Mouse (Mus musculus): ENCODE measurements at regions not wholly inside any gene's neighbourhood (a gene's known extent, or its start where the extent isn't known, plus 50 kb on each side); places are given as distances from the start of the nearest gene placed in this dataset.
"Not testable (repeated sequence)": the region's sequence is repeated elsewhere in the genome, so short reads cannot be mapped to it uniquely, and the experiment has no call there.

DNA sequence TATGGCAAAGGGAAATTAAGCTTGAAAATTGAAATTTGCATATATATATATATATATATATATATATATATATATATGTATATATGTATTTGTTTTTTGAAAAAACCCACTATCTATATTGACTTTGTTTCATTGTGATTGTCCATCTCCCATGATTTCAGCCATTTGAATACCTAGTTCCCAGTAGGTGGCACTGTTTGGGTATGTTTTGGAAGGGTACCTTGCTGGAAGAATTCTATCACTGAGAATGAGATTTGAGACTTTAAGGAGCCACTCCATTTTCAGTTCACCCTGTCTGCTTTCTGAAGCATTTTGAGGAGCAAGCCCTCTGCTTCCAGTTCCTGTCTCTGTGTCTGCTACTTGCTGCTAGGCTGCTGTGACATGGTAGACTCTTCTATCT lies 72.8 kb upstream of the Ugt8a start:
- no peak for DNase-seq

DNA sequence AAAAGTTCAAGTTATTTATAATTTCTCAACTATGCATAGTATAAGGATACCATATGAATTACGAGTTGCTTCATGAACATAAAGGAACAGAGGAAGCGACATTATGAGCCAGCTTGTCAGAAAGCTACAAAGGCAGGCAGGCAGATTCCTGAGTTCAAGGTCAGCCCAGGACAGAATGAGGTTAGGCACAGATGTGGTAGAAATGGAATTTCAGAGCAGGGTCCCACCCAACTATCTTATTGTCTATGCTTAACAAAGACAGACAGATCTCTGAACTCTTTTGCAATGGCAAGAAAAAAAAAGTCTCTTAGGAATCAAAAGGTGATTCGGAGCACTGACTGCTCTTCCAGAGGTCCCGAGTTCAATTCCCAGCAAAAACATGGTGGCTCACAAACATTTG lies 77.7 kb upstream of the Ugt8a start:
- DNase-seq = no peak

DNA sequence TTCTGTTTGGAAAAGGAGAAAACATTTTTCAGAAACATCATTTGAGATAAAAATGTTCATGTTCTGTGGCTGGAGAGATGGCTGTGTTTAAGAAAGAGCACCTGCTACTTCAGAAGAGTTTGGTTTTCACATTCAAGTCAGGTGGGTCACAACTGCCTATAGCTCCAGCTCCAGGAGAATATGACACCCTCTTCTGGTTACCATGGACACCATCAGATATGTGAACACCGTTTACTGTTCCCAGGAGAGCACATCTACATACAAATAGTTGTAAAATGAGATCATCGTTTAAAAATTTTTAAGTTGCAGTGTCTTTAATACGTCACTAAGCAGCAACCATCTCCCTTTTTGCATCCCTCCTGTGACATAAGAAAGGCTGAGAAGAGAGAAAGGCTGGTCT lies 105.9 kb upstream of the Ugt8a start:
- no peak for DNase-seq

DNA sequence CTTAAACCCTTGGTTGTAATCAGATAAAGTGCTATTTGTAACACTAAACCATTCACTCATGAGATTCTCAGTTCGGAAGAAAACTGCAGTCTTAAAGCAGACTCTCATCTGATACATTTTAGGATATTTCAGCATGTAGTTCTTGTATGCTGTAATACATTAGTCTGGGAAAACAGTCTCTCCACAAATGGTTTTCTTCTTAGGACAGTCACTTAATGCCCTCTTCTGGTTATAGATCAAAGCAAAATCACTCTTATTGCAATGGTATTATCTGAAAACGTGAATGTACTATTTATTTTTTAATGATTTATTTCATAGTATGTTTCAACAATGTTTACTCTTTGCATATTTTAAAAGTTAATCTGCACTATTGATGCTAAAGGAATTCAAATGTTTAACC lies 106.4 kb upstream of the Ugt8a start:
- DNase-seq = no peak

DNA sequence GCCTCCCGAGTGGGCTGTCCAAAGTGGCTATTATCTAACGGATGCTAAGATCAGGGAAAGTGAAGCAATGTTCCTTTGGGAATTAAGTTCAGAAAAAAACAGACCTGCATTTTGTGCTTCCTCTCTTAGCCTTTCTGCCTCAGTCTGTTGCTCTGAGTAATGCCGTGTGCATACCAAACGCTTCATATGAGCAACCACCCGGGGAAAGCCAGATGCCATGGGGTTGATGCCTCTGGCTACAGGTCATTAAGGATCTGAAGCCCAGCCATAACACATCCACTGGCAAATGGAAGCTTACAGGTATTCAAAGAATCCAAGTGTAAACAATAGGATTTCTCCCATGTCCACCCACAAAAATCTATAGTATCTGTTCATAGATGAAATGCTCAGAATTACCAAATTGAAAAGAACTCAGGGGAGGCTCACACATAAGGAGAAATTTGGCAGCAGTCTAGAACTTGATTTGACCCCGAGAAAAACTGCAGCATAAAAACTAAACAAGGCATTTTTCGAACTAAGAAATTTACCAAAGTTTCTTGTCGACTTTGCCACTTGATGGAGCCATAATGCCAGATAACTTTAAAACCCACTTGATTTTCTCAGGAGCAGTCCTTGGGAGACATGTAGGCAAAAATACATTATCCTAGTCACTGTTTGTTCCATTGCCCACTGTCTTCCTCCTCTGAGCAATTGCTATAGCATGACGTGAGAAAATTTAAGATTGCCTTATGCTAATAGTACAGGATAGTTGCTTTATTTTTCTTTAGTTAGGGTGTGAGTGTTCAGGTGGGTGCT lies 107.8 kb upstream of the Ugt8a start:
- DNase-seq = no peak

DNA sequence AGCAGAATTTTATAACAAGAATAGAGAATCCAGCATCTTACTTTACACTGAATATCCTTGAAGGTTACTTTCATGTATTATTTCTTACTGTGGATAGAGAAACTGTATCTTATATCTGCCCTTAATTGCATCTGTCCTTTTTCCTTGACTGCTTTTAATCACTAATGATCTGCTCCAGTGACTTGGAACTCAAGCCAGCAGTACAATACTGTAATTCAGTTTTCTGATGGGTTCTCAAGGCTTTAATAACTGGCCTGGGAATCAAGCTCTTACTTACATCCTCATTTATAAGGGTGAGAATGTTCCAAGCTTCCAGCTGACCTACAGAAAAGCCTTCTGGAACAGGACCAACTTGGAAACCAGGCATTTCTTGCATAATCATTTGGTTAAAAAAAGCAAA lies 120.2 kb upstream of the Ugt8a start:
- DNase-seq = no peak

DNA sequence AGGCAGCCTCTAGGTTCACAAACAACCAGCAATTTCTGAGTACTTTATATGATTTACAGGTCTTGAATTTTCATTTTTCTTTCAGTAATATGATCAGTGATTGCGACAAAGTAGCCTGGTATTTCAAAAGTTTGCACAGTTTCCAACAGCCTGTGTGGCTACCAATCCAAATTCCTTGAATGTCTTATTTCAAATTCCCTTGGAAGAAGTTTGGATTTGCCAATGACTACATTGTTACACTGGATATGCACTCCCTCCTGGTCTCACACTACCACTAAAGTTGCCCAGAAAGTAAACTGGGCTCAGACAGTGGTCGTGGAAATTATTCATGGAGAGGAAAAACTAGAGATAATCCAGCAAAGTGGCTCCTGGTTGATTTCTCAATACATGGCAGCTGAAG lies 166.7 kb upstream of the Ugt8a start:
- no peak for DNase-seq

DNA sequence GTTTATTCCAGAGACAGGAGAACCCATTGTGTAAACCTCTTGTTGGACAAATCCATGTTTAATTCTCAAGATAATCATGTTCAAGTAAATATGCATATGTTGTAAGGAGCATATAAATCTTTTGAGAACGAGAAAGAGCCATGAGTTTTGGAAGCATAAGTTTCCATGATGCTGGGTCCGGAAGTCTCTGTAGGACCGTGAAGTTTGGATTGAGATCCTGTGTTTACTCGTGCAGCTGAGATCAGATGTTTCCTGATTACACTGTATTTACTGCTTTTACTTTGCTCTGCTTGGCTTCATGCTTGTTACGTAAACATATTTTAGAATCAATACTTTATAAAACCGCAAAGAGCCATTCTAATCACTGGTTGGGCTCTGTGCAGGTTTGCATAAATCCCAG lies 171.0 kb upstream of the Ugt8a start:
- DNase-seq = no peak

DNA sequence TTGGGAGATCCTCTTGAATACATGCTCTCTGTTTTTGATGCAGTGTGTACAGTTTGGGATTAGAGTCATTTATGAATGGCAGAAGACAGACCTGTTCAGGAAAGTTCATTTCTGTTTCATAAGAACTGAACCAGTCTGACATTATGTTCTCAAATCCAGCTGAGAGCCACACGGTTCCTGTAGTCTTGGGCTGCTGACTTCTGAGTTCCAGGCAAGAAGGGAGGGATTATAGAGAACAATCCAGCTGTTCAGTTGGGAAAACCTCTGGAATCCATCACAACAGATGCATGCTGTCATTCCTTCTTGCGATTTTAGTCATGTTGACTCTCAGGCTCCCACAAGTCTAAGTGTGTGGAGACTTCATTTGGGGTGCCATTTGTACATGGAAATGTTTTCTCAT lies 179.4 kb upstream of the Ugt8a start:
- no peak for DNase-seq

DNA sequence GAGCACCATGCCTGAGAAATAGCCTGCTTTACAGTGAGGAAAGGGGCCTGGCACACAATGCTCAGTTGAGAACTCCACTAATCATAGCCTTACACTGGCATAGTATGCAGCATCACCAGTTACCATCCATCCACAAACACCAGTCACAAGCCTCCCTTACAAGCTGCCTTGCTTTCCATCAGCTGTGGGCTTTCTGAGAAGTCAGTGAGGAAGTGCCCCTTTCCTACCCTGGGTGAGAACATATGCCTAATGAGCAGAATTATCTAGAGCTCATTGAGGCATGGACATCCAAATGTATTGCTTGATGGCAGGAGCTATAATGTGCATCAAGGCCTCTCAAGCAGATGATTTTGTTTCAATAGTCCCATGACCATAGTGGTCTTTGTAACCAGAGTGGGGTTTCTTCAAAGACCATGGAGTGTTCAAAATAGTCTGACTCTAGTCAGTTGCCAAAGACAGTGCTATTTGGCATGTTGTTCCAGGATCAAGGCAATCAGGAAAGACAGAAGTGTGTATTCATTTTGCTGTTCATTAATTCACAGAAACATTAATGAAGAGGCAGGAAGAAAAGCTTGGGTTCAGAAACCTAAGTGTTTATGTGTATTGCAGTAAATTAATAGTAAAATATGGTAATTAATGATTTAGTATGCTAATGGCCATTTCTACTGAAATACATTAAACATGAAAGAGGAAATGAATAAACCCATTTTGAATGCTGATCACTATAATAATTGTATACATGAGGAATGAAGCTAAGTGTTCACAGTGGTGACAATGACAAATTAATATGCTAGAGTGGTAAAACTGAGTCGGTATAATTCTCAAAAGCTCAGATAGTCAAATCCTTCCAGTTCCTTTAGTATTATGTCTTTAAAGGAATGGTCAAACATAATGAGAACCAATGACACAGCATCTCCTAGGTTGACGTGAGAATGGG lies 184.2 kb upstream of the Ugt8a start:
- DNase-seq = no peak

DNA sequence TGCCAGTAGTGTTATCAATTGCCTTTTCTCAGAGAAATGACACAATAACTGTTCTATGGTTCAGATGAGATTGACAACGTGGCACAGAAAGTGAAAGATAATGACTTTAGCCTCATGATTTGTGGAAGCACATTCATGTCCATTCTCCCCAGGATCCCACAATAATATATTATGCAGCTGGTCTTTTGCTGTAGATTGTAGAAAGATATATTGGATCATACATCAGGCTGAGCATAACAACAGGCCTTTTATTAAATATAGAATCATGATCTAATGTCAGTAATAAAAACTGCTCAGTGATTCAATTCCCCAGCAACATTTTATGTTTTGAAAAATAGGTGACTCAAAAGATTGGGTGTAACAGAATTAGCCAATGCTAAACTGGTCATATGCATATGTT lies 196.9 kb upstream of the Arsj start:
- DNase-seq = no peak

DNA sequence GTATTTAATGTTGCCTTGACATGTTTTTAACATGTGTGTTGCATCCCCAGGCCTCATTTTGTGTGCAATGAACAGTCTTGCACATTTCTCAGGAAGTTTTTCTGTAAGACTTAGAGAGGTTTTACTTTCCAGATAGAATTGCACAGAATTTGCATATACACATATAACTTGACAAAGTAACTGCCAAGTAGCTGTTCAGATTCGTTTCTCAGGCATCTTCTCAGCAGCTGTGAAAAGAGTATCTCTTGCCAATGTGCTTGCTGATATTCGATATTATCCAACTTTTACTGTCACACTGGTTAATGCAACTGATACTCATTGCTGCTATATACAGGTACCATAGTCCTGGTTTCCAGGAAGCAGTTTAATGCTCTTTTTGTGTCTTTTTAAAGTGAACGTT lies 154.5 kb upstream of the Arsj start:
- no peak for DNase-seq

DNA sequence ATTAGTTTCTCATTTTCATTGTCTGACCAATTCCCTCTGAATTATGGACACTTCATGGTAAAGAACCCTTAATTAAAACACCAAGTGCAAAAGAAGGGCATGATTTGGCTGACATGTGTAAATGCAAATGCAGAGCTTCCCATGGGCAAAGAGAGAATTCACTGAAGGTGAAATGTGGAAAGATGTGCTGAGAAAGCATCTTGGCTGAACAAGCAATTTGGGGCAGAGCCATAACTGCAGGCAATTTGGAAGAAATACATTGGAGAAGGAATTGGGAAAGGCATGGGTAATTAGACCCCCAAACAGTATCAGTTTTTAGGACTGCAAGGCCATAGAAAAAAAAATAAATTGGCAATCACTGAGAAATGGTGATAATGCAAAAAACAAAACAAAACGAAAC lies 153.3 kb upstream of the Arsj start:
- no peak for DNase-seq

DNA sequence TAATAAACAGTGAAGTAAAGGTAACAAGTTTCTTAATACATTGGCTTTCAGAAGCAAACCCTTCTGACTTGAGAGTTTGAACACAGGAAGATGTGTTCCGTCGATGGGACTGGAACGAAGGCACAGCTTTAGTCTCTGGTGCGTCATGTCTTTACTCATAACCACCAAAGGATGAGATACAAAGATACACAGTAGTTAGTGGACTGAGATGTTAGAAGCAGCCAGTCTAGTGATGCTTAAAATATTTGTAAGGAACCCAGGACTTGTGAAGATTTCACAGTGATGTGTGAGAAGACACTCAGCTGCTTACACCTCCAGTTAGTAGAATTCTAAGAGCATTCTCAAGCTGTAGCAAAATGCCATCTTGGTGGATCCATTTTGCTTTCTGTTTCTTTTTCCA lies 135.9 kb upstream of the Arsj start:
- no peak for DNase-seq

DNA sequence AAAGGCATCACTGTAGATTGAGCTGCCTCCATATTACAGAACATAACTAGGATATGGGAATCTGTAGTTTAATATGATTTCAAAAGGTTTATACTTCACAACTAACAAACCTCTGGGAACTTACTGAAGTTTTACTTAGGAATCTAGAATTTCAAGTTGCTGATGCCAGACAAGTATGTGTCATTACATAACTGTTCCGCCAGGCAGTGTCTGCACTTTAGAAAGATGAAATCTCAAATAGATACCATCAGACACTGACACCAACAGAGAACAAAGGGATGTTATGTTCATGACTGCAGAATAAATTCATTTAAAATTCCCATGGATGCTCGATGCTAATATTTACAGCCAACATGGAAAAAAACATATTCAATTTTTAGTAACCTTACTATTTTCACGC lies 117.7 kb upstream of the Arsj start:
- DNase-seq = no peak

DNA sequence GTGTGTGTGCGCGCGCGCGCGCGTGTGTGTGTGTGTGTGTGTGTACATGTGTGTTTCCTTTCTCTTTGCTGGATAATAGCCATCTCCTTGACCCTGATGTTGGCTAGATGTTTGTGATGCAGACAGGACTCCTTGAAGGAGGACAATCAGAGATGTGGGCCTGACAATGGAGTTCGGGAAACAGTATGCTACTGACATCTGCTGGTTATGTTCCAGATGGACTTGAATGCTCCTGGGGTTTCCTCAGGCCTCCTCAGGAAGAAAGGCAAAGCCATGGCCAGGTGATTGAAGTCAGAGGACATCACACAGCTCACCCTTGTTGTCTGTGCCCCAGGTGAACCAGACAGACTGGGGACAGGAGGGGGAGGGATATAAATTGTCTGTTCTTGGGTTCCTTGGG lies 102.2 kb upstream of the Arsj start:
- no peak for DNase-seq

DNA sequence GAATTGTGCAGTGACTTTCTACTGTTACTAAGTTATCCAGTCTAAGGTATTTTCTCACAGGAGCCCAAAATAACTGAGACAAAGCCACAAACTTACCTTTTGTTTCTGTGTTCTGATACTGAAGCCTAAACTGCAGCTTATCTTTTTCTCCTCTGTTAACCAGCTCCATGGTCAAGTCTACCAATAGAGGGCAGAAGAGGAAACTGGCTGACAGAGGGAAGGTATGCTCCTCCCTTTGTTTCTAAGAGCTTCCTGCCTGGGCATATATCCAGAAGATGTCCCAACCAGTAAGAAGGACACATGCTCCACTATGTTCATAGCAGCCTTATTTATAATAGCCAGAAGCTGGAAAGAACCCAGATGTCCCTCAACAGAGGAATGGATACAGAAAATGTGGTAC lies 91.5 kb upstream of the Arsj start:
- DNase-seq = not testable (repeated sequence)

DNA sequence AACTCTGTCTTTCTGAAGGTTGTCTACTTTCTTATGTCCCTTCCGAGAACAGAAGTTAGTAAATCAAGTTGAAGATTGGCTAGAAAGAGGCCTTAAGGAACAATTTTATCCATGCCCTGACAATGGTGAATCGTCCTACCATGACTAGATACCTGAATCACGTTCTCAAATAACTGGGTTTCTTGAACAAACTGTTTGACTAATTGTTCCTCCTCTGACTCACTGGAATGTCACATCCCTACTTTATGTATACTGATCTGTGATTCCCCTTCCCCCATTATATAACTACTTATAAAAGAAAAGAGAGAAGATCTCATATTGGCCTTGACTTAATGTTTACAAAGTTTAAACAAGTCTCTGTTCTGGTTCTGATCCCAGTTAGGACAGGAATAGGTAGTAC lies 89.9 kb upstream of the Arsj start:
- DNase-seq = no peak

DNA sequence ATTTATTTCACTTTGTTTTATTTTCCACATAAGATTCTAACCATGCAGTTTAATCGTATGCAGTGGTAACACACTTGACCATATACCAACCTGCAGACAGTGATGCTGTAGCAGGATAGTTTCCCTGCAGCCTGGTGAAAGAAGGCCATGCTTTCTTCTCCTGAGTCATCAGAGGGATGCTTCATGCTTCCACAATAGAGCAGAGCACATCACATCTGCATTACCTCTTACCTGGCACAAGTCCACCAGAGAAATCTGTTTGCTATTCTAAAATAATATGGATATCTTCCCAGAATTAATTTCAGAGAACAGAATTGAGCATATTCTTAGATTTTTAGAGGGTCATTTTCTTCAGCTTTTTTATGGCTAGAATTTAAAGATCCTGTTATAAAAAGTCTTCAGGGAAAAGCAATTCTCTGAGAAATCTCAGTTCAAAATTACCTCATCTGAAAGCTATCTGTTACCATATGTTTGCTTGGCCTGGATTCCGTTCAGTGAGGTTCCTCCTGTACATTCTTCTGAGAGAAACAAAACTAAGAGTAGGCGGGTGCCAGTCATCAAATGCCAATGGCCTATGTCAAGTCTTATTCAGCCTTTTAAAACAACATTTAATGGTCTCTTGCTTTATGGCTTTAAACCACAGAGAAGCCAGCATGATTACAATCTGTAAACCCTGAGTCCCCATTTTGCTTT lies 87.3 kb upstream of the Arsj start:
- peak; percentile 1 for DNase-seq

DNA sequence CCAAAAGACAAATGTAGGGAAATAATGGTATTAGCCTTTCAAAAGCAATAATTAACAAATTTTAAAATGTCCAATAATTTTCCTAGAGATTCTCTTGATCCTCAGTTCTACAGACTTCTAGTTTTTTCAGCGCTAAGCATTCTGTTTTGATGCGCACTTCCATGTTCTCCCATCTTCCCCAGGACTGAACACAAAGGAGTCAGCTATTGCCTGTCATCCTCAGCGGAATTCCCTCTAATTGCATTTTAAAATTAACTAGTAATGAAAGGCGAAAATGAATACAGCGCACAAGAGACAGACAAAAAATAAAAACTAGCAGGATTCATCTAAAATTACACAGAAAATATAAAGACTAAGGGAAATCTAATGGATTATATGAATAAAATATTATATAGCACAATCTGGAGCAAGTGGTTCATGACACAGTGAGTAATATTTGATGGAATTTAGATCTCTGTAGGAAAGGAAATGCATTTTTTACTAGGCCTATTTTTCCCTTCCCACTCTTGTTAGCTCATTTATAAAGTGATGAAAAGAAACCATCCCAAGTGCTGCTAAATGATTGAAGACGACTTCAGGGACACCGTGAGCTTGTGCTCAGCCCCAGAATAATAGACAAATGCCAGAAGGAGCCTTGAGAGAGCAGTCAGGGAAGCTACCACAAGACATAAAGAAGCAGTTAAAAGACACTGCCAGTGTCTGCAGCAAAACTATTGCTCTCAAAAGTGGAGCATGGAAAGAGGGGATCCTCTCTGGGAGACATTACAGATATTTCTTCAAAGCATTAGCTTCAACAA lies 79.0 kb upstream of the Arsj start:
- no peak for DNase-seq

DNA sequence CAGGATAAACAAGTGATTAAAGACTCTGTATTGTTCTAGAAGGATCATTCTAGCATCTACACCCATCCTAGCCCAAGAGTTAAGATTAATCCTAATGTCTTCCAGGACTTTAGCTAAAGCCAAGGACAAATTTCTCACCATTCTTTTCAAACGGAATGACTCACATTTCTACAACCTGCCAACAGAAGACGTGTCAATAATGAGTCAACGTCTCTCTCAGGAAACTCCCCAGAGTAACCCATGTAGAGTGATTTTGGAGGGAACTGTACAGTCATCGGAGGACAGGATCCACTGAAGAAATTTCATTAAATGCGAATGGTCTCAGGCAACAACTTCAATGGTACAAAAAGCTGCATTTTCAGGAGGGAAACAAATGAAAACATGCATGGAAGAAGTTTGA lies 71.2 kb upstream of the Arsj start:
- DNase-seq = no peak

DNA sequence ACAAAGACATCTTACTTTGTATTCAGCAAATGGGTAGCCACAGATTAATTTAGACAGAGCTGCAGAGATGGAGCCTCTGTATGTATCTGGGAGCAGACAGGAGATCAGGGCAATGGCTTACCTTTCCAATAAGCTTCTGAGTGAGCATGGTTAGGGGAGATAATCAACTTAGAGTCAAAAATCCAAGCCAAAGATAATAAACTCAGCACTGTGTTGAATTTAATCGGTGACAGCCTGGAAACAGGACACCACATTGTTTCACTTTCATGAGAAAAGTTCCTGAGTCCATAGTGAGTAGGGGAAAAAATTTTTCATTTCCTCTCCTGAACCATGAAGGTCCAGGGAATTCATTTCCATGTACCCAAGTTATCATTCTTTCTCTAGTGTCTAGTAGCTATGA lies 70.7 kb upstream of the Arsj start:
- DNase-seq = no peak

DNA sequence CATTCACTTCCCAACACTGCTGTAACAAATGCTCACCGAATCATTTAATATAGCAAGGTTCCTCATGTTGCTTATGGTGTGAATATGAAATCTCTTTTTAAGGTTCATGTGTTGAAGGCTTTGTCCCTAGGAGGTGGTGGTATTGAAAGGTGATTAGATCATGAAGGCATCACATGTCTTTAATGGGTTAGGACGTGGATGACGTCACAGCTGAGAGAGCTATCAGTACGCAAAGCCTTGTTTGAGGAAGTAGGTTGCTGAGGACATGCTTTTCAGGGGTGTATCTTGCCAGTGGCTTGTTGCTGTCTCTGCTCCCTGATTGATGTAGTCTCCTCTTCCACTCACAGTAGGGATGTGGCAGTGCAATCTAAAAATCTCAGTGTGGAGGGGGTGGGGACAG lies 69.8 kb upstream of the Arsj start:
- DNase-seq = no peak

Measured in cerebellum, adult 11 months (tissue).